Mouse (Mus musculus): ENCODE measurements around the gene Sirt4. TPM values are rescaled to one million over a fixed set of nuclear protein-coding genes. Genes with fewer than 3 reads are reported as not detected.

Sirt4 gene
- polyA plus RNA-seq, 1 experiment, result 9.2 TPM

GRCm38 (mm10) chr5:115469791-115470190, 14.7 kb downstream of the Sirt4 start:
- no peak for TF ChIP-seq FOSL1 (IDR thresholded peaks at IDR 0.05; ENCODE audit: insufficient read depth, low read length, poor library complexity, severe bottlenecking)
- no peak for TF ChIP-seq CEBPB (IDR thresholded peaks at IDR 0.05; ENCODE audit: low read depth)
- Histone ChIP-seq H3K79me2 (ENCODE audit: control insufficient read depth, insufficient read depth) (no peaks in the 10 kb centered on the region), H3K79me3 (ENCODE audit: low read depth) (no peaks in the 10 kb centered on the region), H3ac (ENCODE audit: control insufficient read depth, insufficient read length, low read depth) (no peak overlapping the region), H3K4me3 (ENCODE audit: insufficient read depth, poor library complexity, severe bottlenecking) (no peak overlapping the region), H3K27me3 (ENCODE audit: control insufficient read depth, insufficient read depth, insufficient read length) (no peaks in the 10 kb centered on the region), H3K36me3 (ENCODE audit: control insufficient read depth, insufficient read depth) (no peaks in the 10 kb centered on the region)

GRCm38 (mm10) chr5:115465642-115466420, 18.7 kb downstream of the Sirt4 start, which contains the start of gene Pla2g1b:
Pla2g1b (plus strand) TSS chr5:115466262.
- no peaks in the 10 kb centered on the region for H3K27me3 ChIP-seq (ENCODE audit: control insufficient read depth, insufficient read depth, insufficient read length)
- no peak within 1 kb of the TSS for H3K4me3 ChIP-seq (ENCODE audit: insufficient read depth, poor library complexity, severe bottlenecking)
- H3K36me3 ChIP-seq (ENCODE audit: control insufficient read depth, insufficient read depth), result no peaks in the 10 kb centered on the region
- no peak within 1 kb of the TSS for H3ac ChIP-seq (ENCODE audit: control insufficient read depth, insufficient read length, low read depth)
- TF ChIP-seq MYOD1 (IDR thresholded peaks at IDR 0.05; ENCODE audit: control insufficient read depth, insufficient read length, low read depth), result no peak
- no peak for TF ChIP-seq CEBPB (IDR thresholded peaks at IDR 0.05; ENCODE audit: low read depth)
- TF ChIP-seq USF1 (IDR thresholded peaks at IDR 0.05; ENCODE audit: low read depth), result no peak
- no peak for TF ChIP-seq CTCF (IDR thresholded peaks at IDR 0.05; ENCODE audit: control insufficient read depth, insufficient read depth, insufficient read length)
- TF ChIP-seq FOSL1 (IDR thresholded peaks at IDR 0.05; ENCODE audit: insufficient read depth, low read length, poor library complexity, severe bottlenecking), result no peak
- no peak for TF ChIP-seq MAX (IDR thresholded peaks at IDR 0.05)
- no peak for TF ChIP-seq MYOG (IDR thresholded peaks at IDR 0.05; ENCODE audit: control insufficient read depth, extremely low read depth, insufficient read length)
- no peaks in the 10 kb centered on the region for H3K79me2 ChIP-seq (ENCODE audit: control insufficient read depth, insufficient read depth)
- H3K79me3 ChIP-seq (ENCODE audit: low read depth), result no peaks in the 10 kb centered on the region

GRCm38 (mm10) chr5:115464408-115465115, 20.0 kb downstream of the Sirt4 start:
- H3K27me3 ChIP-seq (ENCODE audit: control insufficient read depth, insufficient read depth, insufficient read length), result peaks cover 6% of the 10 kb centered on the region
- TF ChIP-seq CEBPB (IDR thresholded peaks at IDR 0.05; ENCODE audit: low read depth), result no peak
- TF ChIP-seq MYOD1 (IDR thresholded peaks at IDR 0.05; ENCODE audit: control insufficient read depth, insufficient read length, low read depth), result no peak
- no peak for TF ChIP-seq FOSL1 (IDR thresholded peaks at IDR 0.05; ENCODE audit: insufficient read depth, low read length, poor library complexity, severe bottlenecking)
- TF ChIP-seq MYOG (IDR thresholded peaks at IDR 0.05; ENCODE audit: control insufficient read depth, extremely low read depth, insufficient read length), result no peak
- no peak for TF ChIP-seq CTCF (IDR thresholded peaks at IDR 0.05; ENCODE audit: control insufficient read depth, insufficient read depth, insufficient read length)
- no peak for TF ChIP-seq USF1 (IDR thresholded peaks at IDR 0.05; ENCODE audit: low read depth)
- no peak for TF ChIP-seq MAX (IDR thresholded peaks at IDR 0.05)
- no peak overlapping the region for H3ac ChIP-seq (ENCODE audit: control insufficient read depth, insufficient read length, low read depth)
- H3K79me2 ChIP-seq (ENCODE audit: control insufficient read depth, insufficient read depth), result no peaks in the 10 kb centered on the region
- no peaks in the 10 kb centered on the region for H3K36me3 ChIP-seq (ENCODE audit: control insufficient read depth, insufficient read depth)
- no peaks in the 10 kb centered on the region for H3K79me3 ChIP-seq (ENCODE audit: low read depth)
- H3K4me3 ChIP-seq (ENCODE audit: insufficient read depth, poor library complexity, severe bottlenecking), result no peak overlapping the region

- H3ac ChIP-seq (ENCODE audit: control insufficient read depth, insufficient read length, low read depth), result no peak overlapping the region
- no peaks in the 10 kb centered on the region for H3K79me3 ChIP-seq (ENCODE audit: low read depth)
- H3K36me3 ChIP-seq (ENCODE audit: control insufficient read depth, insufficient read depth), result no peaks in the 10 kb centered on the region
- no peak overlapping the region for H3K4me3 ChIP-seq (ENCODE audit: insufficient read depth, poor library complexity, severe bottlenecking)
- H3K27me3 ChIP-seq (ENCODE audit: control insufficient read depth, insufficient read depth, insufficient read length), result peaks cover 14% of the 10 kb centered on the region
- peak; percentile 50 for TF ChIP-seq USF1 (IDR thresholded peaks at IDR 0.05; ENCODE audit: low read depth)
- no peak for TF ChIP-seq CEBPB (IDR thresholded peaks at IDR 0.05; ENCODE audit: low read depth)
- TF ChIP-seq MYOG (IDR thresholded peaks at IDR 0.05; ENCODE audit: control insufficient read depth, extremely low read depth, insufficient read length), result no peak
- TF ChIP-seq FOSL1 (IDR thresholded peaks at IDR 0.05; ENCODE audit: insufficient read depth, low read length, poor library complexity, severe bottlenecking), result no peak
- H3K79me2 ChIP-seq (ENCODE audit: control insufficient read depth, insufficient read depth), result no peaks in the 10 kb centered on the region
Measured at GRCm38 (mm10) chr5:115458918-115459317, 25.6 kb downstream of the Sirt4 start.

GRCm38 (mm10) chr5:115455838-115456237, 28.7 kb downstream of the Sirt4 start:
- Histone ChIP-seq H3K4me3 (ENCODE audit: insufficient read depth, poor library complexity, severe bottlenecking) (no peak overlapping the region), H3K27me3 (ENCODE audit: control insufficient read depth, insufficient read depth, insufficient read length) (peaks cover 14% of the 10 kb centered on the region), H3K79me2 (ENCODE audit: control insufficient read depth, insufficient read depth) (no peaks in the 10 kb centered on the region), H3ac (ENCODE audit: control insufficient read depth, insufficient read length, low read depth) (no peak overlapping the region), H3K79me3 (ENCODE audit: low read depth) (no peaks in the 10 kb centered on the region), H3K36me3 (ENCODE audit: control insufficient read depth, insufficient read depth) (no peaks in the 10 kb centered on the region)
- TF ChIP-seq USF1 (IDR thresholded peaks at IDR 0.05; ENCODE audit: low read depth) (no peak), CTCF (IDR thresholded peaks at IDR 0.05; ENCODE audit: control insufficient read depth, insufficient read depth, insufficient read length) (no peak), CEBPB (IDR thresholded peaks at IDR 0.05; ENCODE audit: low read depth) (no peak), FOSL1 (IDR thresholded peaks at IDR 0.05; ENCODE audit: insufficient read depth, low read length, poor library complexity, severe bottlenecking) (no peak)
